Mouse (Mus musculus) bone marrow macrophage, adult 2 months (primary cell): ENCODE results near the gene Tceal9.
"Not testable (repeated sequence)": the region's sequence is repeated elsewhere in the genome, so short reads cannot be mapped to it uniquely, and the experiment has no call there.

Experiments used
- CTCF ChIP-seq: IDR thresholded peaks from 2 replicates; pipeline ENCODE4 v1.5.1; 2012; ENCODE audit warnings: low read depth, mild to moderate bottlenecking, low read length, moderate library complexity
- POLR2A ChIP-seq: IDR thresholded peaks from 2 replicates; pipeline ENCODE4 v1.6.1; 2012; ENCODE audit warnings: mild to moderate bottlenecking, low read depth, low read length, borderline replicate concordance

DNA sequence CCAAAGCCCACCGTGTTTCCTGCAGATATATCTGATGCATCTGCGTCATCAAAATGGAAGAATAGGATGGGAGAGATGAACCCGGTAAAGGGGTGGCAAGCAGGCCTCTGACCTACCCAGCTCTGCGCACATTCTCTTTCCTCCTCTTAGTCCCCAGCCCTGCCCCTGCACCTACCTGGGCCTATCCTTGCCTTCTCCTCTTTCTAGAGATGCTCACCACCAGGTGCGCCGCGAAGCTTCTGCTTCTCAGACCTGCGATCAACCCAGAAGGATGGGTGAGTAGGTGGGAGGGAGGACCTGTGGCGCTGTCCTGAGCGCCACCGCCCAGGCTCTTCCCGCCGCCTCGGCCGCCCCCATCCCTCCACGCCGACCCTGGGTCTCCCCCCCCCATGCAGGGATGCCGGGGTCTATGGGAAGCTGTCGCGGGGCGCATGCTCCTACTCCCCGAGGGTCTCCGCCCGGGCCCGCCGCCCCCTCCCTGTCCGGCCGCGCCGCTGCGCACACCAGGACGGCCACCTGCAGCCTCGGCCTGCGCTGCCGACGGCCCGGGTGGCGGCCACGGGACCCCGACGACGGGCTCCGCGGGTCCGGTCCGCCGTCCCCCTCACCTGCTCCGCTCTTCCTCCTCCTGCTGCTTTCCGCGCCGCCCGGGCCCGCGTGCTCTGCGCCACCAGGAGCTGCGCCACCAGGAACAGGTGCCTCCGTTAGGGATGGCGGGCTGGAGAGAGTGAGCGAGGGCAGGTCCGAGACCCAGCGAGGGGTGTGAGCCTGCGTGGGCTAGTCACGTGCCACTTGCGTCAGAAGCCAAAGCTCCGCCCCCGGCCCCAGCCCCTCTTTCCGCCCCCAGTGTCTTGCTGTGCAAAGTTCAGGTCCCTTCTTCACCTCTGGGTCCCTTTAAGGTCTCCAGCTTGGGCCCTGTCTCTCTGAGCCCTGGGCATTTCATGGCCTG lies 29.9 kb upstream of the Tceal9 start, which contains the start of the genes Tceal7 and Bex1:
- not testable (repeated sequence) for TF ChIP-seq CTCF, POLR2A
